Mouse (Mus musculus) liver, postnatal 0 days (tissue): ENCODE results near the gene Mb. TPM values are rescaled to one million over a fixed set of nuclear protein-coding genes. Genes with fewer than 3 reads are reported as not detected.

Experiments used
- ATAC-seq: fragments of 200-750 bp; cut with Nextera tagmentation; 2 replicates; pipeline ENCODE4 v1.8.0; 2017; ENCODE audit warnings: mild to moderate bottlenecking, moderate library complexity
- DNase-seq: peaks from one replicate; pipeline ENCODE4 v3.0.0-alpha.2; 2016
- H3K27ac ChIP-seq: fragments of 300-500 bp; sonication (generic); 2 replicates; pipeline ENCODE4 v1.5.1; 2014; ENCODE audit warnings: antibody characterized with exemption, moderate library complexity, mild to moderate bottlenecking, low read depth
- H3K27me3 ChIP-seq: fragments of 300-500 bp; sonication (generic); 2 replicates; pipeline ENCODE4 v1.6.1; 2014; ENCODE audit warnings: low read length, control low read depth, mixed read lengths; ENCODE audit not compliant: insufficient read depth
- H3K36me3 ChIP-seq: fragments of 300-500 bp; sonication (generic); replicated peaks from 2 replicates; pipeline ENCODE4 v1.6.1; 2014; ENCODE audit warnings: mild to moderate bottlenecking, control low read depth, low read length, moderate library complexity, mixed read lengths; ENCODE audit not compliant: insufficient read depth
- H3K4me1 ChIP-seq: fragments of 300-500 bp; sonication (generic); 2 replicates; pipeline ENCODE4 v1.6.1; 2014; ENCODE audit warnings: antibody characterized with exemption, mild to moderate bottlenecking, control low read depth; ENCODE audit not compliant: insufficient read depth
- H3K4me2 ChIP-seq: fragments of 300-500 bp; sonication (generic); 2 replicates; pipeline ENCODE4 v1.6.1; 2014; ENCODE audit warnings: low read depth, mild to moderate bottlenecking, low read length, moderate library complexity, mixed read lengths
- H3K4me3 ChIP-seq: fragments of 300-500 bp; sonication (generic); 2 replicates; pipeline ENCODE4 v1.5.1; 2014; ENCODE audit warnings: low read depth, low read length
- H3K9ac ChIP-seq: fragments of 300-500 bp; sonication (generic); replicated peaks from 2 replicates; pipeline ENCODE4 v1.6.1; 2014; ENCODE audit warnings: mild to moderate bottlenecking, moderate library complexity
- H3K9me3 ChIP-seq: fragments of 300-500 bp; sonication (generic); 2 replicates; pipeline ENCODE4 v1.6.1; 2016; ENCODE audit warnings: mild to moderate bottlenecking, control low read depth, low read length, mixed read lengths
- CTCF ChIP-seq: sonication (generic); IDR thresholded peaks from 2 replicates; pipeline ENCODE4 v1.5.1; 2016; ENCODE audit warnings: antibody characterized with exemption, low read depth
- EP300 ChIP-seq: IDR thresholded peaks from 2 replicates; pipeline ENCODE4 v1.6.1; 2016; ENCODE audit warnings: antibody characterized with exemption, low read depth, mild to moderate bottlenecking
- WGBS: fragments of 180-500 bp; shearing (Covaris S2); extraction: QIAGEN DNeasy Blood & Tissue Kit; methylation state at CpG from one replicate; pipeline ENCODE4 v1.1.7; 2014; ENCODE audit not compliant: insufficient replicate concordance; 5-methylcytosine and 5-hydroxymethylcytosine counted together
- polyA plus RNA-seq: library from polyadenylated mRNA; unstranded; fragments of >200 nt; fragmentation: Nextera tagmentation; extraction: Ambion mirVana; gene quantifications from 2 replicates; pipeline ENCODE4 v1.2.1, GENCODE M21; 2015

The Mb gene
- polyA plus RNA-seq, 1 experiment from 2014 or later = 0.15 TPM

DNA sequence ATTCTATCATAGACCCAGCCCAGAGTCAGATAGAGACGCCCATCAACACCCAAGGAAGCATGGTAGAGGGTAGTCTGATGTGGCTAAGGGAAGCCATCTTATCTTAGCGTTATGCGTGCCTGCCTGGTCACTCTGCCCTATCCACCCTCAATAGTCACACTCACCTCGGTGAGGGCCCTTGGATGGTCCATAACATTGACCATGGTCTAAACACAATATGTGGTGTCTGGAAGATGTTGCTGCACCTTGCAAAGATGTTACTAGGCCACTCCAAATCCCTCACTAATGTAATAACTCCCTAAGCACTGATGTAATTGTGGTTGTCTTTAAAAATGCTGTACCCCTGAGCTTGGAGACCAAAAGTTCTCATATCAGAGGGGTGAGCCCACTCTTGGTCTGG, 77.8 kb downstream of the Mb start:
- WGBS = 76% methylated on average over 4 of the region's 4 CpGs
- no peak for TF ChIP-seq CTCF
- TF ChIP-seq EP300 = no peak
- 0 out of 2 replicates have a peak, but pooled peaks cover 2% of the 10 kb centered on the region for H3K27me3 ChIP-seq
- no peak for ATAC-seq
- no peaks in the 10 kb centered on the region for H3K4me1 ChIP-seq
- H3K4me2 ChIP-seq = no peak overlapping the region
- DNase-seq = no peak
- no peak overlapping the region for H3K4me3 ChIP-seq
- H3K36me3 ChIP-seq = no peaks in the 10 kb centered on the region
- no peak overlapping the region for H3K27ac ChIP-seq
- H3K9ac ChIP-seq = no peak overlapping the region
- no peaks in the 10 kb centered on the region for H3K9me3 ChIP-seq

Other genes with a start within 250 kb of the Mb start
- 2.1 and 2.4 TPM in 2 replicates for gene Zfp251, start 179.2 kb downstream of the Mb start, polyA plus RNA-seq
- 1.7 and 1.8 TPM in 2 replicates for gene Zfp7, start 171.4 kb downstream of the Mb start, polyA plus RNA-seq
- gene Gm49527, start 171.3 kb downstream of the Mb start, polyA plus RNA-seq = 0.08 and 0.24 TPM in 2 replicates
- 0.60 and 1.0 TPM in 2 replicates for gene Zfp647, start 125.2 kb downstream of the Mb start, polyA plus RNA-seq
- 17.2 and 18.2 TPM in 2 replicates for gene 1110038F14Rik, start 102.2 kb downstream of the Mb start, polyA plus RNA-seq
- gene Apol6, start 5.9 kb downstream of the Mb start, polyA plus RNA-seq = not detected in 2 replicates